Mouse (Mus musculus) stomach, postnatal 0 days (tissue): Measurements from ENCODE around the gene Eml6. TPM values are rescaled to one million over a fixed set of nuclear protein-coding genes. Genes with fewer than 3 reads are reported as not detected.
A peak's percentile ranks its signal among the peaks of the same experiment; 100 is the strongest.

Source experiments
- ATAC-seq: fragments of 200-750 bp; cut with Nextera tagmentation; 2 replicates; pipeline ENCODE4 v1.8.0; 2017; ENCODE audit not compliant: low FRiP score, low TSS enrichment
- DNase-seq: peaks from one replicate; pipeline ENCODE4 v3.0.0-alpha.2; 2016; ENCODE audit warnings: low spot score
- H3K27ac ChIP-seq: fragments of 300-500 bp; sonication (generic); replicated peaks from 2 replicates; pipeline ENCODE4 v1.5.1; 2014; ENCODE audit warnings: mild to moderate bottlenecking, control low read depth
- H3K27me3 ChIP-seq: fragments of 300-500 bp; sonication (generic); 2 replicates; pipeline ENCODE4 v1.6.1; 2014; ENCODE audit warnings: low read length; ENCODE audit not compliant: control insufficient read depth, insufficient read depth
- H3K36me3 ChIP-seq: fragments of 300-500 bp; sonication (generic); 2 replicates; pipeline ENCODE4 v1.6.1; 2014; ENCODE audit warnings: low read length, mixed read lengths; ENCODE audit not compliant: control insufficient read depth, insufficient read depth
- H3K4me1 ChIP-seq: fragments of 300-500 bp; sonication (generic); replicated peaks from 2 replicates; pipeline ENCODE4 v1.6.1; 2014; ENCODE audit warnings: antibody characterized with exemption; ENCODE audit not compliant: control insufficient read depth, insufficient read depth
- H3K4me2 ChIP-seq: fragments of 300-500 bp; sonication (generic); replicated peaks from 2 replicates; pipeline ENCODE4 v1.6.1; 2014; ENCODE audit warnings: low read depth, mild to moderate bottlenecking, control low read depth, moderate library complexity
- H3K4me3 ChIP-seq: fragments of 300-500 bp; sonication (generic); 2 replicates; pipeline ENCODE4 v1.5.1; 2014; ENCODE audit warnings: low read depth, low read length, control low read depth
- H3K9ac ChIP-seq: fragments of 300-500 bp; sonication (generic); 2 replicates; pipeline ENCODE4 v1.6.1; 2014; ENCODE audit warnings: mild to moderate bottlenecking, low read length, control low read depth, mixed read lengths
- H3K9me3 ChIP-seq: fragments of 300-500 bp; sonication (generic); 2 replicates; pipeline ENCODE4 v1.6.1; 2016; ENCODE audit warnings: low read length; ENCODE audit not compliant: control insufficient read depth
- CTCF ChIP-seq: IDR thresholded peaks from 2 replicates; pipeline ENCODE4 v1.5.1; 2016; ENCODE audit warnings: antibody characterized with exemption, low read depth, mild to moderate bottlenecking, moderate library complexity
- EP300 ChIP-seq: optimal IDR thresholded peaks from 2 replicates; pipeline ENCODE3; 2016; ENCODE audit warnings: antibody characterized with exemption
- WGBS: fragments of 180-500 bp; shearing (Covaris S2); extraction: QIAGEN DNeasy Blood & Tissue Kit; methylation state at CpG from one replicate; pipeline ENCODE4 v1.1.7; 2014; 5-methylcytosine and 5-hydroxymethylcytosine counted together
- polyA plus RNA-seq: library from polyadenylated mRNA; unstranded; fragments of >200 nt; fragmentation: Nextera tagmentation; extraction: Ambion mirVana; gene quantifications from 2 replicates; pipeline ENCODE4 v1.2.1, GENCODE M21; 2015

The Eml6 gene
- polyA plus RNA-seq, 1 experiment from 2014 or later: 0.39 TPM

DNA sequence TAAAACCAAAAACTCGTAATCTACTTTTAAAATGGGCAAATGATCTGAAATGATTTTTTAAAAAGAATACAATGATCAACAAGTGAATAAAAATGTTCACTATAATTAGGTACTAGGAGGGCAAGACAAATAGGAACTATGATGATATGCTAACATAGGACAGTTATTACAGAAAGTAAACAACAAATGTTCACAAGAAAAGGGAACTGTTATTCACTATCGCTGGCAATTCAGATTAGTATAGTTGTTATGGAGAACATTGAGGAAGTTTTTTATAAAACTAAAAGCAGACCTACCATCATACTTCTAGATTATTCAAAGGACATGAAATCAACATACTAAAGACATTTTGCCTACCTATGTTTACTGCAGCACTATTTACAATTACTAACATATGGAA, 155.7 kb downstream of the Eml6 start:
- Histone ChIP-seq H3K27me3 (no peaks in the 10 kb centered on the region), H3K27ac (no peak overlapping the region), H3K4me2 (no peak overlapping the region), H3K4me1 (no peaks in the 10 kb centered on the region), H3K9me3 (no peaks in the 10 kb centered on the region), H3K4me3 (no peak overlapping the region), H3K9ac (no peak overlapping the region), H3K36me3 (no peaks in the 10 kb centered on the region)
- DNase-seq (no peak), ATAC-seq (no peak)
- WGBS: 89% methylated on average over 2 of the region's 2 CpGs
- TF ChIP-seq CTCF (no peak), EP300 (no peak)

GRCm38 (mm10) chr11:29864269-29864668, 161.6 kb downstream of the Eml6 start:
- Histone ChIP-seq H3K4me2 (no peak overlapping the region), H3K4me3 (no peak overlapping the region), H3K36me3 (no peaks in the 10 kb centered on the region), H3K27me3 (no peaks in the 10 kb centered on the region), H3K9ac (no peak overlapping the region), H3K9me3 (no peaks in the 10 kb centered on the region), H3K4me1 (no peaks in the 10 kb centered on the region), H3K27ac (no peak overlapping the region)
- ATAC-seq (no peak), DNase-seq (no peak)
- TF ChIP-seq CTCF (no peak), EP300 (no peak)

GRCm38 (mm10) chr11:29861750-29862397, 164.0 kb downstream of the Eml6 start:
- peak; percentile 75 for TF ChIP-seq CTCF
- TF ChIP-seq EP300: no peak
- Histone ChIP-seq H3K27me3 (no peaks in the 10 kb centered on the region), H3K9ac (no peak overlapping the region), H3K36me3 (no peaks in the 10 kb centered on the region), H3K27ac (no peak overlapping the region), H3K4me1 (no peaks in the 10 kb centered on the region), H3K4me2 (no peak overlapping the region), H3K9me3 (no peaks in the 10 kb centered on the region), H3K4me3 (no peak overlapping the region)
- ATAC-seq (no peak), DNase-seq (peak; percentile 18)
- WGBS: 47% methylated on average over 2 of the region's 2 CpGs

DNA sequence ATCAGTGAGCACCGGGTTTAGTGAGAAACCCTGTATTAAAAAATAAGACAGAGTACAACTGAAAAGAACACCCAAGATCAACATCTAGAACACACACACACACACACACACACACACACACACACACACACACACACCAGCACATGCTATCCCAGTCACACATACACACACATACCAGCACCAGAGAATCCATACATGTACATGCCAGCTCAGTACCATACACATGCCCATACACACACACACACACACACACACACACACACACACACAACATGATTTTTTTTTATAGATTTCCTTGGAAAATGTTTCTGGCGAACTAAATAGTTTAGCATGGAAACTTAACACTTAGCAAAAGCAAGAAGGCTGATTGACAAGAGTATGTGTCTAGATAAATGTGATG, 164.8 kb downstream of the Eml6 start:
- DNase-seq (no peak), ATAC-seq (no peak)
- no peaks in the 10 kb centered on the region for H3K4me1 ChIP-seq
- no peak overlapping the region for H3K9ac ChIP-seq
- no peak overlapping the region for H3K27ac ChIP-seq
- H3K9me3 ChIP-seq: no peaks in the 10 kb centered on the region
- H3K4me2 ChIP-seq: no peak overlapping the region
- no peaks in the 10 kb centered on the region for H3K36me3 ChIP-seq
- no peak overlapping the region for H3K4me3 ChIP-seq
- TF ChIP-seq CTCF (no peak), EP300 (no peak)
- 79% methylated on average over 2 of the region's 2 CpGs for WGBS
- no peaks in the 10 kb centered on the region for H3K27me3 ChIP-seq

- Histone ChIP-seq H3K9ac (no peak overlapping the region), H3K4me1 (no peaks in the 10 kb centered on the region), H3K4me2 (no peak overlapping the region), H3K27ac (no peak overlapping the region), H3K27me3 (no peaks in the 10 kb centered on the region), H3K9me3 (no peaks in the 10 kb centered on the region), H3K4me3 (no peak overlapping the region), H3K36me3 (no peaks in the 10 kb centered on the region)
- 85% methylated on average over 3 of the region's 3 CpGs for WGBS
- ATAC-seq (no peak), DNase-seq (no peak)
- TF ChIP-seq EP300: no peak
- TF ChIP-seq CTCF: no peak
Measured at GRCm38 (mm10) chr11:29840606-29841227, 185.1 kb downstream of the Eml6 start.

- WGBS: 28% methylated on average over 3 of the region's 3 CpGs
- no peaks in the 10 kb centered on the region for H3K27me3 ChIP-seq
- H3K4me2 ChIP-seq: no peak overlapping the region
- H3K36me3 ChIP-seq: no peaks in the 10 kb centered on the region
- no peak overlapping the region for H3K27ac ChIP-seq
- no peaks in the 10 kb centered on the region for H3K9me3 ChIP-seq
- H3K4me1 ChIP-seq: no peaks in the 10 kb centered on the region
- H3K4me3 ChIP-seq: no peak overlapping the region
- DNase-seq (peak; percentile 17), ATAC-seq (peak; percentile 87)
- TF ChIP-seq CTCF (no peak), EP300 (no peak)
- no peak overlapping the region for H3K9ac ChIP-seq
Measured at GRCm38 (mm10) chr11:29839781-29840180, 186.1 kb downstream of the Eml6 start.
